Mouse (Mus musculus) lung, adult 2 months (tissue): ENCODE results near the gene Psmd11.
"Not testable (repeated sequence)": the region's sequence is repeated elsewhere in the genome, so short reads cannot be mapped to it uniquely, and the experiment has no call there.

Experiments used
- CTCF ChIP-seq: fragments of 200-500 bp; IDR thresholded peaks from 2 replicates; pipeline ENCODE4 v1.5.1; 2011; ENCODE audit warnings: mild to moderate bottlenecking, low read length, control low read depth; ENCODE audit not compliant: insufficient read depth
- POLR2A ChIP-seq: fragments of 200-500 bp; IDR thresholded peaks from 2 replicates; pipeline ENCODE4 v1.6.1; 2011; ENCODE audit warnings: low read depth, mild to moderate bottlenecking, control low read depth, low read length, borderline replicate concordance; ENCODE audit errors: extremely low read depth

- not testable (repeated sequence) for TF ChIP-seq POLR2A, CTCF
Observed at GRCm38 (mm10) chr11:80407878-80408277, 20.5 kb upstream of the Psmd11 start.
